Mouse (Mus musculus) thymus, postnatal 0 days (tissue): ENCODE data around the gene Mob3a. TPM values are rescaled to one million over a fixed set of nuclear protein-coding genes. Genes with fewer than 3 reads are reported as not detected.

Experiments
- polyA plus RNA-seq: library from polyadenylated mRNA; unstranded; fragments of >200 nt; fragmentation: Nextera tagmentation; extraction: Ambion mirVana; gene quantifications from 2 replicates; pipeline ENCODE4 v1.2.1, GENCODE M21; 2015

Gene Mob3a
- polyA plus RNA-seq, 1 experiment from 2014 or later, result 114 TPM

Other genes starting within 250 kb of the Mob3a start
- not detected in 2 replicates for gene Onecut3, start 207.1 kb downstream of the Mob3a start, polyA plus RNA-seq
- not detected in 2 replicates for gene Atp8b3, start 162.9 kb downstream of the Mob3a start, polyA plus RNA-seq
- gene Rexo1, start 140.4 kb downstream of the Mob3a start, polyA plus RNA-seq, result 24.1 and 25.5 TPM in 2 replicates
- 7.7 and 9.5 TPM in 2 replicates for gene Klf16, start 124.7 kb downstream of the Mob3a start, polyA plus RNA-seq
- gene Abhd17a, start 111.6 kb downstream of the Mob3a start, polyA plus RNA-seq, result 103 and 118 TPM in 2 replicates
- 50.4 and 52.9 TPM in 2 replicates for gene Scamp4, start 99.1 kb downstream of the Mob3a start, polyA plus RNA-seq
- 6.9 and 10.2 TPM in 2 replicates for gene Adat3, start 99.1 kb downstream of the Mob3a start, polyA plus RNA-seq
- gene Gm49322, start 96.0 kb downstream of the Mob3a start, polyA plus RNA-seq, result 2.8 and 4.2 TPM in 2 replicates
- gene Csnk1g2, start 79.1 kb downstream of the Mob3a start, polyA plus RNA-seq, result 153 and 160 TPM in 2 replicates
- 31.6 and 31.9 TPM in 2 replicates for gene Btbd2, start 44.9 kb downstream of the Mob3a start, polyA plus RNA-seq
- 119 and 125 TPM in 2 replicates for gene Mknk2, start 23.9 kb downstream of the Mob3a start, polyA plus RNA-seq
- gene Izumo4, start 207 bp upstream of the Mob3a start, polyA plus RNA-seq, result 17.8 and 20.1 TPM in 2 replicates
- 48.0 and 54.8 TPM in 2 replicates for gene Ap3d1, start 40.3 kb upstream of the Mob3a start, polyA plus RNA-seq
- 10.5 and 15.0 TPM in 2 replicates for gene Dot1l, start 53.2 kb upstream of the Mob3a start, polyA plus RNA-seq
- 62.7 and 80.3 TPM in 2 replicates for gene Sf3a2, start 96.2 kb upstream of the Mob3a start, polyA plus RNA-seq
- 137 and 140 TPM in 2 replicates for gene Plekhj1, start 96.6 kb upstream of the Mob3a start, polyA plus RNA-seq
- 0.08 TPM in 2 replicates for gene Amh, start 103.3 kb upstream of the Mob3a start, polyA plus RNA-seq
- 0.15 and 0.29 TPM in 2 replicates for gene Jsrp1, start 111.5 kb upstream of the Mob3a start, polyA plus RNA-seq
- gene Oaz1, start 124.7 kb upstream of the Mob3a start, polyA plus RNA-seq, result 2,037 and 2,048 TPM in 2 replicates
- 0.06 and 0.18 TPM in 2 replicates for gene Lingo3, start 142.1 kb upstream of the Mob3a start, polyA plus RNA-seq
- gene Lsm7, start 153.2 kb upstream of the Mob3a start, polyA plus RNA-seq, result 338 and 340 TPM in 2 replicates
- 26.8 and 27.7 TPM in 2 replicates for gene Sppl2b, start 153.3 kb upstream of the Mob3a start, polyA plus RNA-seq
- 0.08 and 0.09 TPM in 2 replicates for gene Tmprss9, start 169.9 kb upstream of the Mob3a start, polyA plus RNA-seq
- gene Timm13, start 199.0 kb upstream of the Mob3a start, polyA plus RNA-seq, result 337 and 351 TPM in 2 replicates
- gene Lmnb2, start 216.3 kb upstream of the Mob3a start, polyA plus RNA-seq, result 28.0 and 28.5 TPM in 2 replicates
- gene Gadd45b, start 228.1 kb upstream of the Mob3a start, polyA plus RNA-seq, result 19.0 and 21.7 TPM in 2 replicates